Mouse (Mus musculus): ENCODE results near the gene 2010300C02Rik.

The 2010300C02Rik gene

DNA sequence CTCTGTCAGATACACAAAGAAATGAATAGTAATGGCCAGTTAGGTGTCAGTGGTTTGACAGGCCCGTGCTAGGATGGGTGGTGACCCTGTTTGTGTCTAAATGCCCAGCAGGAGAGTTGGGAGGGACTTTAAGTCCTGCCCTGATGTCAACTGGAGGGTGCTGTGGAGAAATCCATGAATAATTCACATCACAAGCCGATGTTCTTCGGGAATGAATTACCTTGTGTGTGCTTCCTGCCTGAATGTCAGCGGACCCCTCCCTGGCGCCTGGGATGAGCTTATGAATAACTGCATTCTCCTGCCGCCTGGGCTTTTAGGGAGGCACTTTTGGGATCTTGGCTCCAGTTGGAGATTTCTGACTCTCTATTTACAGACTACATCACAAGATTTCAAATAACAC, 154.5 kb downstream of the 2010300C02Rik start:
- no peak for DNase-seq

DNA sequence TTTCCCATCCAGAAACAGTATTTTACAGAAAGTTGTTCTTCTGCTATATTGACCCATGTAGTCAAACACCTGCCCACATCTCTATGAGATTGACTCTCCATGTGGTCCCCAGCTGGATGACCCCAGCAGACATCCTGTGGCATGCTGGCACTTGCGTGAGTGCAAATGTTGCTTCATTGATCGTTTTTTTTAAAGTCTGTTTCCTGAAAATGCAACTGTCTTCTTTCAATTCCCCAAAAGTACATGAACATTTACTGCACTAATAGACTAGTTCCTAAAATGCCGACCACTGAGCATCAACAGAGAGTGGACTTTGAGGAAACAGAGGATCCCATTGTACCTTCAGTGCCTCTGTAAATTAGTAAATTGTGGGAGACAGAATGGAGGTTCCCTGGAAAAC, 157.9 kb downstream of the 2010300C02Rik start:
- DNase-seq: no peak
